Mouse (Mus musculus): ENCODE data around the gene Srarp. TPM values are rescaled to one million over a fixed set of nuclear protein-coding genes. Genes with fewer than 3 reads are reported as not detected.

Srarp gene
- polyA plus RNA-seq, 1 experiment from 2014 or later: 0.39 TPM

DNA sequence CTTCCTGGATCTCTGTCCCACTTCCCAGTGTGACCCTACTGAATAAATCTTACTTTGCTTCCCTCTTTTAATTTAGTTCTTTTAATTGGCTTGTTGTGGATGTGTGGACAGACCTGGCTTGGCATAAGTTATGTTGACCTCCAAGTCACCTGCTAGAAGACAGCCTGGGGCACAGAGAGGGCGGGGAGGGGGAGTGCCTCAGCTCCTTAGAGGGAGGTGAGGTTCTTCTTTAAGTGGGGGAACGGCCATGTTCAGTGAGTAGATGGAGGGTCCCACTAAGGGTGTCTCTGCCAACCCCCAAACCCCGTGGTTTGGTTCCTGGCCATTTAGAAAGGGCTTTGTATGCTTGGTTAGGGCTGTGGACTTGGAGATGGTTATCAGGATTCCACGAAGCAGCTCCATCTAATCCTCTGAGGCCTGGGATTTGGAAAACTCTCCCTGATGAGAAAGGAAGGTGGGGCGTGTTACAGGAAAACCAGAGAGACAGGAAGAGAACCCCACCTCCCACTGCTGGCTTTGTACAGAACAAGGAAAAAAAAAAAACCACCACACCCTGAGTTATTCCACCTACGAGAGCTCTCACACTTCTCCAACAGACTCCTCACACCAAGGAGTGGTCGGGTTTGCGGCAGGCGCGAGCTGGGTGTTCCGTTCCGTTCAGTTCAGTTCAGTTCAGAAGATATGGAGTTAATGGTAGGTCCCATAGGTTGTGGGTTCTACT, 3.3 kb upstream of the Srarp start:
- WGBS: 87% methylated on average over 12 of the region's 12 CpGs
- no peak overlapping the region for H3K27ac ChIP-seq (replicated peaks)
- H3K4me3 ChIP-seq: no peak overlapping the region
- H3K4me1 ChIP-seq (replicated peaks): peaks cover 7% of the 10 kb centered on the region
- no peak for ATAC-seq (ENCODE audit: low FRiP score, low read depth)
- no peak overlapping the region for H3K4me2 ChIP-seq
- no peaks in the 10 kb centered on the region for H3K27me3 ChIP-seq
- no peaks in the 10 kb centered on the region for H3K9me3 ChIP-seq
- H3K36me3 ChIP-seq: no peaks in the 10 kb centered on the region
- no peak overlapping the region for H3K9ac ChIP-seq

DNA sequence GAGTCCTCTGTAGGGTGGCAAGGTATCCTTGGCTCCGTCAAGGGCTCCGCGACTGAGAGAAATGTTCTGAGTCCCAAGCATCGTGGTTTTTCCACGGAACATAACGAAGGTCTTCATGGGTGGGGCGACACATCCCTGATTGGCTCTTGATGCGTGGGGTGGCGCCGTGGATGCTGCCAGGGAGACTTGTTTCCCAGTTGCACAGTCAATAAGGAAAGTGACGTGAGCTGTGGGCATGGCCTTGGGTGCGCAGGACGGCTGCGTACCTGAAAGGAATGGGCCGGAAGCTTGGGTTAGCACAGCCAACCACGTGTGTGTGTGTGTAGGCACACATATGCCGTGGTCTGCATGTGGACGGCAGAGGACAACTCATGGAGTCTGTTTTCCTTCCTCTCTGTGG, 2.7 kb downstream of the Srarp start:
- Histone ChIP-seq H3K9me3 (no peaks in the 10 kb centered on the region), H3K36me3 (no peaks in the 10 kb centered on the region), H3K4me3 (no peak overlapping the region), H3K27me3 (no peaks in the 10 kb centered on the region), H3K4me2 (no peak overlapping the region), H3K9ac (no peak overlapping the region), H3K27ac (replicated peaks) (no peak overlapping the region), H3K4me1 (replicated peaks) (no peaks in the 10 kb centered on the region)
- no peak for ATAC-seq (ENCODE audit: low FRiP score, low read depth)
- WGBS: 85% methylated on average over 18 of the region's 18 CpGs

DNA sequence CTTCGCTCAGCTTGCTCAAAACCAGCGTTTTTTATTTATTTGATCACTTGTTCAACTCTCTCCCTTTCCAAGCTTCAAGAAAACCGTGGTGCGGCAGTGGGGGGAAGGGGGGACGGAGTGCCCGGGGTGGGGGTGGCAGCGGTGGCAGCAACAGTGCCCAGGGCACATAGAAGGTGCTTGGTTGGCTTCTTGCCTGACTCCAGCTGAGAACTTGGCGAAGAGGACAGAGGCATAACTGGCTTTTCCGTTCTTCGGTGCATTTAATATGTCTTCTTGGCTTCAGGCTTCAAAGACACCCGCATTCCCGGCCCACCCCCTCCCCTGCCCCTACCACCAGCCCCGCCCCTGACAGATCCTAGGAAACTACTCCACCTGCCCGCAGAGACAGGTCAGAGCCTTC, 3.2 kb downstream of the Srarp start:
- H3K9me3 ChIP-seq: no peaks in the 10 kb centered on the region
- H3K27me3 ChIP-seq: no peaks in the 10 kb centered on the region
- no peak overlapping the region for H3K27ac ChIP-seq (replicated peaks)
- 58% methylated on average over 14 of the region's 14 CpGs for WGBS
- no peak for ATAC-seq (ENCODE audit: low FRiP score, low read depth)
- H3K9ac ChIP-seq: no peak overlapping the region
- H3K4me3 ChIP-seq: no peak overlapping the region
- no peaks in the 10 kb centered on the region for H3K4me1 ChIP-seq (replicated peaks)
- H3K36me3 ChIP-seq: no peaks in the 10 kb centered on the region
- H3K4me2 ChIP-seq: no peak overlapping the region

DNA sequence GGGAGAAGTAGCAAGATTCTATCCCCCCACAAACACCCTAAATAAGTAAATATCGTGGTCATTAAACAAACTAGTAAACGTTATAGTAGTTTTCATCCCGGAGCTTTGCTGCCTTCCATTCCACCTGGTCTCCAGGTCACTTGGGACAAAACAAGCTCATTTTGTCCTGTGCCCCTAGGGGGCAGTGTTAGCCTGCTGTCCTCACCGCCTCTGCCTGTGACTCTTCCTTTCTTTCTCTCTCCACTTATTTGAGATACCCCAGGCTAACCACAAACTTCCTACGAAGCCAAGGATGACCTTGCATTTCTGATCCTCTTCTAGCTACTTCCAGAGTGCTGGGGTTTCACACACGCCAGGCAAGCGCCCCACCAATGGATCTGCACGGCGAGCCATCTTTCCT, 4.9 kb downstream of the Srarp start:
- Histone ChIP-seq H3K27ac (replicated peaks) (no peak overlapping the region), H3K9ac (no peak overlapping the region), H3K36me3 (no peaks in the 10 kb centered on the region), H3K27me3 (no peaks in the 10 kb centered on the region), H3K4me2 (no peak overlapping the region), H3K4me1 (replicated peaks) (peaks cover under 1% of the 10 kb centered on the region; the same call in 1 of the 2 replicates), H3K4me3 (no peak overlapping the region), H3K9me3 (no peaks in the 10 kb centered on the region)
- WGBS: 46% methylated on average over 9 of the region's 9 CpGs
- no peak for ATAC-seq (ENCODE audit: low FRiP score, low read depth)

DNA sequence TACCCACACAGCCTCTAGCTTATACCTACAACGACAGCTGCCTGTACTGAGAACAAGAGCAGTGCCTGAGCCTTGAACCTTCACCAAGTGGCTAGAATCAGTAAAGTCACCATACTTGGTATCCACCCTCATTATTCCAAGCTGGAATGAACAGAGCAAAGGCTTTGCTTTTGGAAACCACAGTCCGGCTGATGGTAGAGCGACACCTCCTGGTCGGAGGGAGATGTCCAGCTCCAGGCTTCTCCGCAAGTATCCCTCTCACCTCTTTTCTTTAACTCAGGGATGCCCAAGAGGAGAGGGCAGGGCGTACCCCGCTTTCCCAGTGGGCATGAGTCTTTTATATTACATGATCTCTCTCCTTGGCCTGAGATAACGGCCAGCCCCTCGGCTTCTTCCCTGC, 6.1 kb downstream of the Srarp start:
- H3K27ac ChIP-seq (replicated peaks): no peak overlapping the region
- ATAC-seq (ENCODE audit: low FRiP score, low read depth): no peak
- no peak overlapping the region for H3K4me3 ChIP-seq
- H3K4me2 ChIP-seq: no peak overlapping the region
- H3K36me3 ChIP-seq: no peaks in the 10 kb centered on the region
- 0 out of 2 replicates have a peak, but pooled peaks cover 2% of the 10 kb centered on the region for H3K27me3 ChIP-seq
- no peaks in the 10 kb centered on the region for H3K9me3 ChIP-seq
- H3K4me1 ChIP-seq (replicated peaks): peaks cover 12% of the 10 kb centered on the region
- no peak overlapping the region for H3K9ac ChIP-seq
- 51% methylated on average over 9 of the region's 9 CpGs for WGBS

DNA sequence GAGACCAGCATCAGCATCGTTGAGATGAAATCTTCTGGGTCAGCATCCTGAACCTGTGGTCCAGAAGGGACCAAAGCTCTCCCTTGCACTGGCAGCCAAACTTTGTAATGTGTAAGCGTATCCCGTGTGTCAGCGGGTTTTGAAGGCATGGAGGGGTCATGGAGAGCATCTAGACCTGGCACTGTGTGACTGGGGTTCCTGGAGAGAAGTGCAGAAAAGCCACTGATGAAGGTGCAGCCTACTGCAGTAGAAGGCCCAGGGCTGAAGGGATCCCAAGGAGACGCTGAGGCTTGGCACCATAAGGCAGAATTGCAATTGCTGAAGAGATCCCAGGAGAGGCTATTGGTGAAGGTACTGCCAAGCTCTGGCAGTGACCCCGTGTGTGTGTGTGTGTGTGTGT, 6.5 kb downstream of the Srarp start:
- no peak for ATAC-seq (ENCODE audit: low FRiP score, low read depth)
- Histone ChIP-seq H3K4me3 (no peak overlapping the region), H3K27me3 (0 out of 2 replicates have a peak, but pooled peaks cover 3% of the 10 kb centered on the region), H3K9me3 (no peaks in the 10 kb centered on the region), H3K36me3 (no peaks in the 10 kb centered on the region), H3K4me2 (no peak overlapping the region), H3K9ac (no peak overlapping the region), H3K4me1 (replicated peaks) (peaks cover 12% of the 10 kb centered on the region), H3K27ac (replicated peaks) (no peak overlapping the region)
- WGBS: 79% methylated on average over 6 of the region's 6 CpGs

DNA sequence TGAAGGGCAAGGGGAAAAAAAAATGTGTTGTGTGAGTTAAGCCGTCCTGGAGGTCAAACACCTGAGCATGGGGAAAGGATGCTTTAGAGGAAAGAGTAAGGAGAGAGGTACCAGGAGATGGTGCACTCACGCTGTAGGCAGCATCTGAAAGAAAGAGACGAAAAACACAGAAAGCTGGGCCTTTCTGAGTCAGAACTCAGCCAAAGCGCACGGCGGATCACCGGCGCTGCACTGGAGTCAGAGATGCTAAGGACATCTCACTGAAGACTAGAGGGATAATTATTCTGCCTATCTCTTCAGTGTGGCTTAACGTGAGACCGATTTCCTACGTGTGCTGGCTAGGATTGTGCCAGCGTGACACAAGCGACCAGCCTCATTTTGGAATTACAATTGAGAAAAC, 8.0 kb downstream of the Srarp start:
- no peak overlapping the region for H3K27ac ChIP-seq (replicated peaks)
- 88% methylated on average over 13 of the region's 13 CpGs for WGBS
- H3K4me3 ChIP-seq: no peak overlapping the region
- ATAC-seq (ENCODE audit: low FRiP score, low read depth): no peak
- H3K4me2 ChIP-seq: no peak overlapping the region
- no peaks in the 10 kb centered on the region for H3K9me3 ChIP-seq
- no peaks in the 10 kb centered on the region for H3K36me3 ChIP-seq
- H3K9ac ChIP-seq: no peak overlapping the region
- 0 out of 2 replicates have a peak, but pooled peaks cover 6% of the 10 kb centered on the region for H3K27me3 ChIP-seq
- H3K4me1 ChIP-seq (replicated peaks): peaks cover 12% of the 10 kb centered on the region

DNA sequence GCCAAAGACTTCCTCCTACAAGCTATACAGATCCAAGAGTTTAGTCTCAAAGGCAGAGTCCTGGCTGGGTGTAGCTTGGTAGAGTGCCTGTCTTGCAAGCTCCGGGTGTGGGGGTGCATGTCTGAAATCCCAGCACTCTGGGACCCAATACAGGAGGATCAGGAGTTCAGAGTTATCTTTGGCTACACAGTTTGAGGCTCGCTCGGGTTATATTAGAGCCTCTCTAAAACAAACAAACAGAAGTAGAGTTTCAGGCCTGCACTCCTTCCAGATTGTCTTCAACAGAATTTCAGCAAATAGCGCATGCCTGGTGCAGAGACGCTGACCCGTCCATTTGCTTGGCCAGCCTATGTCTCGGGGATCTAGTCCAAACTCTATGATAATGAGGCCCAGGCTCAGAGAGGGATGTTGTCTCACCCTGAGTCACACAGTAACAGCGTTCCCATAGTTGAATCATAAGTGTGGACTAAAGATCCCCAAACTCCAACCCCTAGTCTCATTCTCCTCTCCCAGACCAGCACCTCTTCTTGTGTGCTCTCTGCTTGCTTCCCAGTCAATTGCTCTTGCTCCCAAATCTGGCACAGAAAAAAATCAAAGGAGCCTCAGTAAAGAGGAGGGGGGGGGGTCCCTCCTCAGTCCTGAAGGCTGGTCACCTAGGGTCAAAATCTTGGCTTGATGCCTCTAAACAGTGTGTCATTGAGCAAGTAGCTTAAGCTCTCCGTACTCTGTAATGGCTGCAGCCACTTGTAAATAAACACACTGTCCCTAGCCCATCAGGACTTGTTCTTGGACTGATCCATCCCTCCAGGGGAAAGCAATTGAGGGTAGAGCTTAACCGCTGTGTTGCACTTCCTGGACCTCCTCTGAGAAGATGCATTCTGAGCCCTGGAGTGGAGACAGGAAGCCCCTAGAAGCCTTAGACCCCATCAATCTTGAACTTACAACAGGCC, 8.8 kb downstream of the Srarp start:
- Histone ChIP-seq H3K36me3 (no peaks in the 10 kb centered on the region), H3K4me2 (peak overlapping the region; percentile 80), H3K4me3 (0 out of 2 replicates have a peak overlapping the region, but pooled peaks have one; percentile 47), H3K4me1 (replicated peaks) (peaks cover 12% of the 10 kb centered on the region), H3K27me3 (0 out of 2 replicates have a peak, but pooled peaks cover 6% of the 10 kb centered on the region), H3K27ac (replicated peaks) (0 out of 2 replicates have a peak overlapping the region, but pooled peaks have one; percentile 19), H3K9ac (no peak overlapping the region), H3K9me3 (no peaks in the 10 kb centered on the region)
- no peak for ATAC-seq (ENCODE audit: low FRiP score, low read depth)
- WGBS: 82% methylated on average over 10 of the region's 10 CpGs

DNA sequence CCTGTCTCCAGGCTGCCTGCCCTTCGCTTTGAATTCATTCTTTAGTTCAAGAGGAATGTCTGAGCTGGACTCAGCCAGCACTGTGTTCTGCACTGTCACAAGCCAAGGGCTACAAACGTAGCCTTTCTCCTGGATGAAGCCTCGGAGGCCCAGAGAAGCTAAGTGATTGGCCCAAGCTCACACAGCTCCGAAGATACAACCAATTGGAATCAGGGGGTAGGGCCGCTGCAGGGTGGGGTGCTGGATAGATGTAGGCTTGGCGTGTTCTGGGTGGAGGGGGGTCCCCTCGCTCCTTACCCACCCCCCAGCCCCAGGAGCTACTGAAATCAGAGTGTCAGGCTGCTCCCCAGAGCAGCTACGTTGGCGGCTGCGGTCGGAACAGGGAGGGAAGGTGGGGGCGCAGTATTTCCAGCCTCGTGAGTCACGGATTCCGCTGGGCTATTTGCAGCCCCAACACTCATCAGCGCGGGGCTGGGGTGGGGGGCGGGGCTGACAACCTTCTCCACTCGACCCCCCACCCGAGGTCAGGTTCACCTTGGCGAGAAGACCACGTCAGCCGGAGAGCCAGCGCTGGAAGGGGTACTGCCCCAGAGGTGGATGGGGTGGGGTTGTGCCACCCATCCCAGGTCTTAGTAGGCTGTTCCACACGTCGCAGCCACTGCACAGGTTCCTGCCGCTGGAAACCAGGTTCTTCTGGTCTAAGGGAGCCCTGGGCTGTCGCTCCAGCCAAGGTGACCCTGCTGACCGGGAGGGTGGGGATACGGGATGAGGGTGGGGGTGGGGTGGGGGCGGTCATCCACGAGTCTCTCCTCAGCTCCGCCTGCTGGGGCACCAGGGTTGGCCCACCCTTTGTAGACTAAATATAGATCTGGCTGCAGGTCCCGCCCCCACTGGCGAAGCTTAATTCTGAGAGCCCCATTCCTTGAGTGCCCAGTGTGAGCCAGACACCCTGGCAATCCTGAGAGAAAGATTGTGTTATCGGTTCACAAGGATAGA, 10.1 kb downstream of the Srarp start:
- peak overlapping the region; percentile 66 for H3K27ac ChIP-seq (replicated peaks)
- 3% methylated on average over 36 of the region's 36 CpGs for WGBS
- H3K4me3 ChIP-seq: peak overlapping the region; percentile 47
- H3K4me1 ChIP-seq (replicated peaks): peaks cover 17% of the 10 kb centered on the region
- H3K27me3 ChIP-seq: 0 out of 2 replicates have a peak, but pooled peaks cover 6% of the 10 kb centered on the region
- ATAC-seq (ENCODE audit: low FRiP score, low read depth): peak; percentile 94
- peak overlapping the region; percentile 59 for H3K9ac ChIP-seq
- H3K9me3 ChIP-seq: no peaks in the 10 kb centered on the region
- H3K4me2 ChIP-seq: peak overlapping the region; percentile 80
- H3K36me3 ChIP-seq: no peaks in the 10 kb centered on the region

DNA sequence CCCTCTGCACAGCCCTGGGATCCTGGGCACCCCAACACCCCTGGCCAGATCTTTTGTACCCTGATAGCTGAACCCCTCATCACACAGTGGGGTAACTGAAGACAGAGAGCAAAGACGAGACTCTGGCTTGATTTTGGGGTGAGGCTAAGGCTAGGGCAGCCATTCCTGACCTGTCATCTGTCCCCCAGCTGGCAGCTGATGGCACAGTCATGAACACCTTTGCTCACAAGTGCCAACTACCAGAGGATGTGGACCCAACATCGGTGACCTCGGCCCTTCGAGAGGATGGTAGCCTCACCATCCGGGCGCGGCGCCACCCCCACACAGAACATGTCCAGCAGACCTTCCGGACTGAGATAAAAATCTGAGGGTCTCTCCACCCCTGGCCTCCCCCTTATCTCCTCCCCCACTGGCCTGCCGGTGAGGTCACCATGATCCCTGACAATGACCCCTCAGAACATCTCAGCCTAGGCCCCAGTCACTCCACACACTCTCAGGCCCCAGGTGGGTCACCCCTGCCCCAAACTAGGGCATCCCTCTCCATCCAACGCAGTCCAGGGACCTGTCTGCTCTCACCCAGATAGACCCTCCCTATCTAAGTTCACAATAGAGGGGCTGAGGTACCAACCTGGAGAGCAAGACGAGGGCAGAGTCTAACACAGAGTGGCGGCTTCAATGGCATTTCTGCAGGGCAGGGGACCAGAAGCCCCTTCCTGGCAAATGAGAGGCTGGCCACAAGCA, 12.0 kb downstream of the Srarp start:
- Histone ChIP-seq H3K36me3 (no peaks in the 10 kb centered on the region), H3K4me3 (no peak overlapping the region), H3K27ac (replicated peaks) (no peak overlapping the region), H3K9me3 (no peaks in the 10 kb centered on the region), H3K4me2 (no peak overlapping the region), H3K4me1 (replicated peaks) (peaks cover 17% of the 10 kb centered on the region), H3K27me3 (0 out of 2 replicates have a peak, but pooled peaks cover 6% of the 10 kb centered on the region), H3K9ac (no peak overlapping the region)
- no peak for ATAC-seq (ENCODE audit: low FRiP score, low read depth)
- WGBS: 87% methylated on average over 13 of the region's 13 CpGs

DNA sequence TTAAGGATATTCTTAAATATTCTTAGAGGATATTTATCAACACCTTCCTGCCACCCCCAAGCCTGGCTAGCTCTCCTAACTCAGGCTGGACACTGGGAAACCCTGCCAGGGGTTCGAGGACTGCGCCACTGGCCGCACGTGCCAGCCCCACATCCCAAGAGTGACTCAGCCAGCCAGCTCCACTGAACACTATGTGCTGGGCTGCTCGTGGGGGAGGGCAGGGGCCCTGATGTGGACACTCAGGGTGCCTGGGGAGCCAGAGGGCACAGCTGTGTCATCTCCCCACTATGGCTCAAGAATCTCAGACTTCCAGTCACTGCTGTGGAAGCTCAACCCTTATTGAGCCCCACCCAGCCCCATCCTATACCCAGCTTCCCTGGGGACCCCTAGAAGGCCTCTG, 12.6 kb downstream of the Srarp start:
- no peak overlapping the region for H3K9ac ChIP-seq
- WGBS: 84% methylated on average over 5 of the region's 5 CpGs
- ATAC-seq (ENCODE audit: low FRiP score, low read depth): no peak
- H3K27ac ChIP-seq (replicated peaks): no peak overlapping the region
- H3K9me3 ChIP-seq: no peaks in the 10 kb centered on the region
- H3K36me3 ChIP-seq: no peaks in the 10 kb centered on the region
- no peak overlapping the region for H3K4me3 ChIP-seq
- no peak overlapping the region for H3K4me2 ChIP-seq
- peaks cover 17% of the 10 kb centered on the region for H3K4me1 ChIP-seq (replicated peaks)
- 0 out of 2 replicates have a peak, but pooled peaks cover 6% of the 10 kb centered on the region for H3K27me3 ChIP-seq

Data from hindbrain, embryonic 15.5 days (tissue).